Mouse (Mus musculus): ENCODE results near the gene Rspo3. TPM values are rescaled to one million over a fixed set of nuclear protein-coding genes. Genes with fewer than 3 reads are reported as not detected.

The Rspo3 gene
- total and polyA plus RNA-seq, 3 experiments = not detected

- dilution Hi-C loops (cut with MboI; ENCODE audit: extremely low pct_ligation_motif_present, extremely low pct_unique_long_range_greater_than_20kb, low sequenced_read_pairs) = no loop called here
- H3K36me3 ChIP-seq (replicated peaks in 1 of 2; ENCODE audit: control insufficient read depth in 1 of 2, insufficient read depth in 1 of 2, low read length in 1 of 2) = no peaks in the 10 kb centered on the region
- H3K4me3 ChIP-seq (replicated peaks in 1 of 3; ENCODE audit: low read depth in 2 of 3, low read length in 2 of 3, poor library complexity in 1 of 3) = no peak overlapping the region
- TF ChIP-seq ETS1 (conservative IDR thresholded peaks at IDR 0.05; ENCODE audit: low read depth, low read length) (no peak), RCOR1 (conservative IDR thresholded peaks at IDR 0.05; ENCODE audit: low read depth, low read length) (no peak), USF1 (IDR thresholded peaks at IDR 0.05; ENCODE audit: low read depth, low read length) (no peak), PAX5 (IDR thresholded peaks at IDR 0.05; ENCODE audit: low read length) (no peak), JUND (conservative IDR thresholded peaks at IDR 0.05; ENCODE audit: low read depth, low read length) (no peak), MAFK (IDR thresholded peaks at IDR 0.05; ENCODE audit: insufficient replicate concordance, low read length) (no peak), E2F4 (IDR thresholded peaks at IDR 0.05; ENCODE audit: insufficient replicate concordance, low read depth, low read length) (no peak), UBTF (IDR thresholded peaks at IDR 0.05; ENCODE audit: low read depth, low read length) (no peak), BHLHE40 (IDR thresholded peaks at IDR 0.05; ENCODE audit: low read depth, low read length) (no peak)
- in situ Hi-C loops (cut with MboI; ENCODE audit: low pct_ligation_motif_present, low pct_unique_long_range_greater_than_20kb, low sequenced_read_pairs) = no loop called here
- H3K79me2 ChIP-seq (replicated peaks; ENCODE audit: control insufficient read depth, extremely low read depth, insufficient read depth, poor library complexity, severe bottlenecking) = no peaks in the 10 kb centered on the region
- DNase-seq (ENCODE audit: extremely low read depth) = no peak
- H3K27me3 ChIP-seq (replicated peaks) = no peaks in the 10 kb centered on the region
- no peak overlapping the region for H3K4me2 ChIP-seq (ENCODE audit: insufficient read depth, low read depth, poor library complexity, severe bottlenecking)
- no peaks in the 10 kb centered on the region for H3K9me3 ChIP-seq (replicated peaks; ENCODE audit: low read length)
- H3K27ac ChIP-seq (ENCODE audit: insufficient read depth, low read depth) = no peak overlapping the region
- H3K9ac ChIP-seq (ENCODE audit: insufficient read depth, low read depth) = no peak overlapping the region
- H3K4me1 ChIP-seq (ENCODE audit: control insufficient read depth in 1 of 2, insufficient read depth in 2 of 2) = no peaks in the 10 kb centered on the region
These were observed 27.5 kb downstream of the Rspo3 start for GRCm38 (mm10) chr10:29508167-29508566.

DNA sequence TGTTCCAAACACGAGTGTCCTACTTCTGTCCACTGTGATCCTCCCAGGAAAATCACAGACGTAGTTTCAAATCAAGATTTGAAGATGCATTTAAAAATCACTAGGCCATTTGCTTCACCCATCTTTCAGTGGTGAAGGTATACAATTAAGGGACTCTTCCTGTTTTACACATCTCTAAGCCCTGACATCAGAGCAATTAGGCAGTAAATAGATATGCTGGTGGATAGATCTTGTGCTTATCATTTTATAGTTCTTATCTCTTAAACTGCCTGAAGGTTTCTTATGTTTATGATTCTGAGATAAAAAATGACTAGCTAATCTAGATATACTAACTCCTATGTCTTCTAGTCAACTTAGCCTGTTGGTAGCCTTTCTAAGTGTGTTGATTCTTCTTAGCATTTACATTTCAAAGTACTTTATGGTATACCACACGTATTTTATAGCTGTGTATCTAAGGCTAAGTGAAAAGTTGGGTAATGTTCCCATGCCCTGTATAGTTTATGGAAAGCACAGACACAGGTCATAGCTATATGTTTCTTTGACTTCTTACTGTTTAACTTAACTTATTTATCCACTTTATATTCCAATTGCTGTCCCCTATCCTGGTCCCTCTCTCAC is 38.4 kb downstream of the Rspo3 start:
- no peak overlapping the region for H3K27ac ChIP-seq (ENCODE audit: insufficient read depth, low read depth)
- no peaks in the 10 kb centered on the region for H3K36me3 ChIP-seq (replicated peaks in 1 of 2; ENCODE audit: control insufficient read depth in 1 of 2, insufficient read depth in 1 of 2, low read length in 1 of 2)
- in situ Hi-C loops (cut with MboI; ENCODE audit: low pct_ligation_motif_present, low pct_unique_long_range_greater_than_20kb, low sequenced_read_pairs) = no loop called here
- no peaks in the 10 kb centered on the region for H3K27me3 ChIP-seq (replicated peaks)
- no peak overlapping the region for H3K9ac ChIP-seq (ENCODE audit: insufficient read depth, low read depth)
- no peaks in the 10 kb centered on the region for H3K9me3 ChIP-seq (replicated peaks; ENCODE audit: low read length)
- DNase-seq (ENCODE audit: extremely low read depth) = no peak
- no peak overlapping the region for H3K4me2 ChIP-seq (ENCODE audit: insufficient read depth, low read depth, poor library complexity, severe bottlenecking)
- no peak for TF ChIP-seq RCOR1 (conservative IDR thresholded peaks at IDR 0.05; ENCODE audit: low read depth, low read length)
- no peak for TF ChIP-seq MAZ (IDR thresholded peaks at IDR 0.05; ENCODE audit: low read depth, low read length)
- TF ChIP-seq POLR2AphosphoS2 (IDR thresholded peaks at IDR 0.05; ENCODE audit: low read depth, low read length) = no peak
- TF ChIP-seq MEF2A (IDR thresholded peaks at IDR 0.05; ENCODE audit: borderline replicate concordance, low read depth, low read length) = no peak
- no peak for TF ChIP-seq ZNF384 (IDR thresholded peaks at IDR 0.05; ENCODE audit: low read depth, low read length)
- TF ChIP-seq MXI1 (IDR thresholded peaks at IDR 0.05; ENCODE audit: low read depth, low read length) = no peak
- no peak for TF ChIP-seq KAT2A (IDR thresholded peaks at IDR 0.05; ENCODE audit: insufficient replicate concordance, low read length)
- TF ChIP-seq MYC (IDR thresholded peaks at IDR 0.05; ENCODE audit: low read depth, low read length) = no peak
- TF ChIP-seq EP300 (IDR thresholded peaks at IDR 0.05; ENCODE audit: low read length) = no peak
- no peak for TF ChIP-seq TBP (conservative IDR thresholded peaks at IDR 0.05; ENCODE audit: low read depth, low read length)
- no peak overlapping the region for H3K4me3 ChIP-seq (replicated peaks in 1 of 3; ENCODE audit: low read depth in 2 of 3, low read length in 2 of 3, poor library complexity in 1 of 3)
- dilution Hi-C loops (cut with MboI; ENCODE audit: extremely low pct_ligation_motif_present, extremely low pct_unique_long_range_greater_than_20kb, low sequenced_read_pairs) = no loop called here
- no peaks in the 10 kb centered on the region for H3K79me2 ChIP-seq (replicated peaks; ENCODE audit: control insufficient read depth, extremely low read depth, insufficient read depth, poor library complexity, severe bottlenecking)
- H3K4me1 ChIP-seq (ENCODE audit: control insufficient read depth in 1 of 2, insufficient read depth in 2 of 2) = no peaks in the 10 kb centered on the region
